Mouse (Mus musculus) urinary bladder, postnatal 25 days (tissue): ENCODE measurements around the gene Cbx4.
A peak's percentile ranks its signal among the peaks of the same experiment; 100 is the strongest.
"Not testable (repeated sequence)": the region's sequence is repeated elsewhere in the genome, so short reads cannot be mapped to it uniquely, and the experiment has no call there.

Experiments
- DNase-seq: peaks from one replicate; pipeline ENCODE4 v3.0.0; 2022; ENCODE audit warnings: low spot score

The Cbx4 gene

DNA sequence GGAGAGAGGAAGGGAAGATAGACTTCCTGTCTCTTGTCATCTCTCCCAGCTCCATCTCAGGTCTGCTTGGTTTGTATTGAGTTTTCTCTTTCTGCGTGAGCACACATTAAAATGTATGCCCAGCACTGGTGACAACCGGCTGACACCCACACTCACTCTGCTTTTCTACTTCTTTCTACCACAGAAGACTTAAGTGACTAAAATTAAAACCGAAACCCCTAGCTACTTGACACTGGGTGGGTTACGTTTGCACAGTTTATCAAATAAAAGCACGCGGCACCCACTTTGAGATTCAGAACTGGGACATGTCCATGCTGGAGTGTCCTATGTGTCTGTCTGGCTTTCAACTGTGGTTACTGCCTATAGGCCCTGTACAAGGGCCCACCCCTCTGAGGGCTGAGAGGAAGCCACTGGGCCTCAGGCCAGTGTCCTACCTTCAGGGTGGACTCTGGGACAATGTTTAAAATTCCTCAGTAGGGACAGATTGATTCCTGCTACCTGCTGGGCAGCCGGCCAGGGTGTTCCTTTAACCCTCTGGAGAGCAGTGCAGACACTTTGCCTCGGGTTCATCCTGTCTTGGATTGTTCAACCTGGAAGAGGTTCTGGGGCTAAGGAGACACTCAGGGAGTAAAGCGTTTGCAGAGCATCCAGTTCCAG lies 23.5 kb upstream of the Cbx4 start:
- no peak for DNase-seq

DNA sequence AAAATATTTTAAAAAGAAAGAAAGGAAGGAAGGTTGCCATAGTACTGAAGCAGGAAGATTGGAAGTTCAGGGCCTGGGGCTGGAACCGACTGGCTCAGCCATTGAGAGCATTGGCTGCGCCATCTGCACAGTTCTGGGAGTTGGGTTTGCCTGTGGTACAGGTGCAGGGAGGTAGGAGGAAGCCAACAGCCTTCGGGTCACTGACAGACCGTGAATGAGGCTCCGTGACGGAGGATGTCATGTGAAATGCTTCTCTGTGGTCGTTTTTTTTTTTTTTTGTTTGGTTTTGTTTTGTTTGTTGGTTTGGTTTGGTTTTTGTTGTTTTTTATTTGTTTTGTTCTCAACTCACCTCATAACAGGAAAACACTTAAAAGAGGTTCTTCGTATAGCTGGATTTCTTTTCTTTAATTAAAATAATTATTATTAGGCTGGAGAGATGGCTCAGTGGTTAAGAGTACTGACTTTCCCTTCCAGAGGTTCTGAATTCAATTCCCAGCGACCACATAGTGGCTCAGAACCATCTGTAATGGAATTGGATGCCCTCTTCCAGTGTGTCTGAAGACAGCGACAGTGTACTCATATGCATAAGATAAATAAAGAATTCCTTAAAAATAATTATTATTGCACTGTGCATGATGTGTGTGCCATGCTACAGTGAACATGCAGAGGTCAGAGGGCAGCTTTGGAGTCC lies 22.7 kb upstream of the Cbx4 start:
- no peak for DNase-seq

DNA sequence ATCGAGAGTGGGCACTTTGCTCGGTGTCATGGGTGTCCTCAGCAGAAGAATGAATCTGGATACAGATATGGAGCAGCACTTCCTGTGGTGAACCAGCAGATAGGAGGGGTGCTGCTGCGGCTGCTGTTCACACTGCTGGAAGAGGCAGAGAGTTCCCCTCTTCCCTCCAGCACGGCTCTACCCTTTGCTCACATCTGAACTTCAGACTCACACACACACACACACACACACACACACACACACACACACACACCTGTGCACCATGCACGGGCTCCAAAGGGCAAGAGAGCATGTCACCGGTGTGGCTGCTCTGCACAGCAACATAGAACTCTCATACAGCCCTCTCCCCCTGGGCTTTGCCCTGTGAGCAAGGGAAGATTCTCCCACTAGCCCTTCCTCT lies 20.3 kb upstream of the Cbx4 start:
- DNase-seq, result no peak

DNA sequence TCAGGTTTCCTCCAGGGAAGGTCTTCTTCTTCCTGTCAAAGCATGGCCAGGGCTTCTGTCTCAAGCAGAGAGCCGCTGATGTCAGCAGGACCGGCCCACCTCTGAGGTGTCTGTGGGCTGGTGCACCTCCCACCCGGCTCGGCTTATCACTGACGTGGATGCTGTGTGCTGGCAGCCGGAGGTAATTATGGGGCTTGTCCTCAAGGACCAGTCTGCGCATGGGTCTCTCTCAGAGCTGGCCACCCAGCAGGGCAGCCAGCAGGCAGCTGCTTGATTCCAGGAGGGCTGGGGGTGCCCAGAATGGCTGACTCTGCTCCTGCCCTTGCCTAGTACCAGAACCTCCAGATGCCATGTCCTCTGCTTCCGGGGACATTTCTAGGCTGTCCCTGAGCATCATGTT lies 19.7 kb upstream of the Cbx4 start:
- DNase-seq, result no peak

DNA sequence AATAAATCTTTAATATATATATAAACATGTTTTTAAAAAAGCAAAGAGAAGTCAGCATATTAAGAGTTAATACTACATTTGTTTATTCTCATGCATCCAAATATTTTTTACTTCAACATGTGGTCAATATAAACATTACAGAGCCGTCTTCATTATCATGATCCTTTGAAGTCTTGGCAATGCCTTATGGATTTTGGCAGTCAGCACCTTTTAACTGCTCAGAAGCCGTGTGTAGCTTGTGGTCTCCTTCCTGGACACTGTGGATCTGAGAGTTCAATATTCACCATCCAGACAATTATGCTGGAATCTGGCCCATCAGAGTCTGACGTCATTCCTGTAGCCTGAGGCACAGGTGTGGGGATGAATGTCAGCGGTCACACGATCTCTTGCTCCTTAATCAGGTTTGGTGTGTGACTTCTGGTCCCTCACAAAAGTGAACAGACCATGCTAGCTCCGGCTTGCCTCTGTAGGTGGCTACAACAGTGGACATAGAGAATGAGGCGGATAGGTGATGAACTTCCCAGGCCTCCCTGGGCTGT lies 19.1 kb upstream of the Cbx4 start:
- DNase-seq, result no peak

DNA sequence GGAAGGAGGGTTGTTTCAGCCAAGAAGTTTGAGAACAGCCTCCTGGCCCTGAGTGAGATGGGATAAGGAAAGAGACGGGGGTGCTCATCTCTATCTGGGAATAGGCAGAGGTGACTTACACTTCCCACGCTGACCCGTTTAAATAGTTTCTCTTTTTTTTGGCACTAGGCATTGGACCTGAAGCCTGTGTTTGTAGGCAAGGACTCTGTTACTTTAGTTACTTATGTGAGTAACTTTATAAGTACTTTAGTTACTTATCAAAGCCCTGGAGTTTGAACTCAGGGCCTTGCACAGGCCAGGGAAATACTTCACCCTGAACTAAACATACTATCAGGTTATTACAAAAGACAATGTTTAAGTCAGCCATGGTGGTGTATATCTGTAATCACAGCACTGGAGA lies 18.0 kb upstream of the Cbx4 start:
- no peak for DNase-seq

DNA sequence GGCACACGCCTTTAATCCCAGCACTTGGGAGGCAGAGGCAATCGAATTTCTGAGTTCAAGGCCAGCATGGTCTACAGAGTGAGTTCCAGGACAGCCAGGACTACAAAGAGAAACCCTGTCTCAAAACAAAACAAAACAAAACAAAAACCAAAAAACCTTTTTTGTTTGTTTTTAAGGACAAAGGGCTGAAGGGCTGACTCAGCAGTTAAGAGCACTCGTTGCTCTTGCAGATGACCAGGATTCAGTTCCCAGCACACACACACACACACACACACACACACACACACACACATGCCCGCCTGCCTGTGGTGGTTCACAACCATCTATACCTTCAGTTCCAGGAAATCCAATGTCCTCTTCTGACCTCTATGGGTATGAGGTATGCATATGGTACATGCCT lies 14.3 kb upstream of the Cbx4 start:
- not testable (repeated sequence) for DNase-seq

DNA sequence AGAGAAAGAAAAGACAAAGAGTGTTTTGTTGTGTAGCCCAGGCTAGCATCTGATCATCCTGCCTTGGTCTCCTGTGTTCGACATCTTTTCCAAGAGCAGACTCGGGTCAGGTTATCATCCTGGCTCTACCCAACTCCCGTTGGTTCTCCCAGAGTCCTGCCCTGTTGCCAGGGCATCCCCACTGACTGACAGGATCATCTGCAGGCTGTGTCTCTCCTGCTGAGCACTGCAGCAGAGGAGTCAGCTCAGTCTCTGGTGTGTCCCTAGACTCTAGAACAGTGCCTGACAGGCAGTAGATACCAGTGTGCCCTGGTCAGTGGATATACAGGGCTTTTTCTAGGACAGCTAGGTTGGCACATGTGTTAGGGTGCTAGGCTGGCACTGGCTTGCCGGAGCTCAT lies 12.2 kb upstream of the Cbx4 start:
- no peak for DNase-seq

DNA sequence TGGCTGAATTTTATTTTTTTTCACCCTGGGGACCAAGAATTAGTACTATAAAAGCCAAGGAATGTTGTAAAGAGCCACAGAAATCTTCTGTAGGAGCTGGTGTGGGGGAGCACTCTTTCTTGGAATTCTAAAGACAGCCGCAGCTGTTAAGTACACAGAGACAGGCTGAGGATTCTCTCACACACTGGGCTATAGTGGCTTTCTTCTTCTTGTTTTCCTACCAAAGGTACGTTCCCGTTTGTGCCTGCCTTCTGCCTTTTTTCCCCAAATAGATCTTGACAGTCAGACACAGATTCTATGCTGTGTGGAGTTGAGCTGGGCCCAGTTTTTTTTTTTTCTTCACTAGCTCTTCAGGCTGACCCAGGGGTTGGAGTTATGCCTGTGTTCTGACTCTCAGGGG lies 9.4 kb upstream of the Cbx4 start:
- no peak for DNase-seq

DNA sequence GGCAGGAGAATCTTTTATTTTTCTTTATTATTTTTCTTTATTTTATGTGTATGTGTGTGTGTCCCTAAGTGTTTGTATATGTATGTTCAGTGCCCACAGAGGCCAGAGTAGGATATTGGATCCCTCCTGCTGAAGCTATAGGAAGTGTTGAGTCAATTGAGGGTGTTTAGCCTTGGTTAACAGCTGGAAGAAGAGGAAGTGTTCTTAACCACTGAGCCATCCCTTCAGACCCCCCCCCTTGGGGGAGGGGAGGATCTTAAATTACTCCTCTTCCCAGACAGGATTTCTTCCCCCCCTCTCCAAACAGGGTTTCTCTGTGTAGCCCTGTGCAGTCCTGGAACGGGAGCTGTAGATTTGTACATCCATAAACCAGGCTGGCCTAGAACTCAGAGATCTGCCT lies 7.3 kb upstream of the Cbx4 start:
- DNase-seq, result no peak

DNA sequence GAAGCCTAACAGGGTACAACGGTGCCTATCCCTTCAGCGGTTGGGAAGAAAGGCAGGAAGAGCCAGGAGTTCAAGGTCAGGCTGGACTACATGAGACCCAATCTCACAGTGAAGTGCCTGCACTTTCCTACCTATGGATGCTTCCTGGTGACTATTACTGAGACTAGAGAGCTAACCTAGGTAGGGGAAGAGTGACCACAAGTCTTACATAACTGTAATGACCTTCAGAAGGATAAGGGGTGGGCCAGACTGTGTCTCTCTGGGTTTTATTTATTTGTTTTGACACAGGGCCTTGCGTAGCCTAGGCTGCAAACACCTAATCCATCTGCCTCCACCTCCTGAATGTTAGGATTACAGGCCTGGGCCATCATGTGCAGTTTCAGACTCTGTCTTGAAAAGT lies 6.3 kb upstream of the Cbx4 start:
- no peak for DNase-seq

DNA sequence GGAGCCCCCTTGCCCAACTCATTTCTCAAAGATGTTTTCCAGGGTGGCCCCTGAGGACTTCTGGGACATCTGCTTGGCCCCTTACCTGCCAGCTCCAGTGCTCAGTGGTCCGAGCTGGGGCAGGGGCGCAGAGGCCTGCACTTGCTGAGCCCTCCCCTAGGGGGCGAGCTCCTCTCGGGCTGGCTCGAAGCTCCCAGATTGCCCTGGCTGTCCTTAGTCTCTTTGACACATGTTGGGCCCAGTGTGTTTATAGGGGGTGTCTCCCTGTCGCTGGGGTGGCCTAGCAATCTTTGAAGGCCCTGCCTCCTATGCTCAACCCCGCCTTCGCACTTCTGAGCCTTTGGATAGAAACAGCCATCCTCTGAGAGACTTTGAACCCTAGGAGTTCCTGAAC lies 5.6 kb upstream of the Cbx4 start:
- peak; percentile 43 for DNase-seq

DNA sequence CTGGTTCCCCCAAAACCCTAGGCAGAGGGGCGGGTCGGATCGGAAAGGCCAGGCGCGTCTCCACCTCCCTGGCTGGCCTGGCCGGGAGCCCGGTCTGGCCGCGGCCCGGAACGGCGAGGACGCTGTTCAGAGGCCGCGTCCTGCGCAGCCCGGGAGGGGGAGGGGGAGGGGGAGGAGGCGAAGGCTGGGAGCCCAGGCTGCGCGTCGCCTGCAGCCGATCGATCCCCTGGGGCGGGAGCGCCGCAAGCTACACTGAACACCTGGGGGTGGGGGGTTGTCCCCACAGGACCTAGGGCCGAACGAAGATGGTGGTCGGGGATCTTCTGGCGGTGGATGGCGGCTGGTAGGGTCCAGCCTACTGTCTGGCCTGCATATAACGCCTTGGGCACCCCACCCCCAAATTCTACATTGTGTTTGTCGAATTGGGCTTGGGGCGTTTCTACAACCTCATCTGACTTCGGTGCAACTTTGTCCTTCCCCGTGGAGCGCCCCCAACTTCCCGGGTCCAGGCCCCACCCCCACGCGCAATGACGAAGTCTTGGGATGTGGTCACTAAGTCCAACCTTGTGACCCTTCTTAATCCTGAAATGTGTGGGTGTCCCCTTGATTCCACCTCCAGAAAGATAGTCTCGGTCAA lies 5.1 kb upstream of the Cbx4 start:
- peak; percentile 63 for DNase-seq

DNA sequence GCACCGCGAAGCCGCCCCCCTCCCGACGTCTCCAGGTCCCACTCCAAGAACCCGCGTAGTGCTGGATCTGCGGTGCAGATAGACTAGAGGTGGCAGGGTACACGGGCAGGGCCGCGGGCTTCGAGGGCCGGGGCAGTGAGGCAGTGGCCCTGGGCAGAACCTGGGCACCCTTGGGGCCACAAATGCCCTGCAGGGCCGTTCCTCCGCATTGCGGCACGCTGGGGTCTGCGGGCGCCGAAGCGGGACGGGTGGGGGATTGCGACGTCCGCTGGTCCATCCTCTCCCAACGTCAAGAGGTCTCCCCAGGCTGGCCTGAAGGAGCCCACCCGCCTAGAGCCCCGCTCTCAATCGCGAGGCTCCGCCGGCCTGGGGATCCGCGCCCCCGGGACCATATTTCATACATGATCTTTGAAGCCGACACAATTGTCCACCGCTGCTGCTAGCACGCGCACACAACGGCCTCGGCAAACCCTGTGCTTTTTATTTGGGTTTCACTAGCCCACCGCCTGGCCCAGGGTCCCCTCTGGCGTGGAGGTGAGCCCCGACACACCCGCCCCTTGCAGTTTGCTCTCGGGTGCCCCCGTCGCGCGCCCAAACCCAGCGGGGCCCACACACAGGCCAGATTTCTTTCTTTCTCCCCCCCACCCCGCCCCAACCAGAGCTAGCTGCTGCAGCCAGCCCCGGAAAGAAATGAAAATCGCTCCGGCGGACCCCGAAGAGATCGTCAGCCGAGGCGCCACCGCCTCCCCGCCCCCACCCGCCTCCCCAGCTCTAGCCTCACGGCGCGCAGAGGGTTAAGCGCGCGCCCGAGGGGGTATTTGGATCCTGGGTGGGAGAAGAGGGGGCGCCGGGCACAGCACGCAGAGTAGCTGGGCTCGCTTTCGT lies 4.3 kb upstream of the Cbx4 start:
- DNase-seq, result peak; percentile 38

DNA sequence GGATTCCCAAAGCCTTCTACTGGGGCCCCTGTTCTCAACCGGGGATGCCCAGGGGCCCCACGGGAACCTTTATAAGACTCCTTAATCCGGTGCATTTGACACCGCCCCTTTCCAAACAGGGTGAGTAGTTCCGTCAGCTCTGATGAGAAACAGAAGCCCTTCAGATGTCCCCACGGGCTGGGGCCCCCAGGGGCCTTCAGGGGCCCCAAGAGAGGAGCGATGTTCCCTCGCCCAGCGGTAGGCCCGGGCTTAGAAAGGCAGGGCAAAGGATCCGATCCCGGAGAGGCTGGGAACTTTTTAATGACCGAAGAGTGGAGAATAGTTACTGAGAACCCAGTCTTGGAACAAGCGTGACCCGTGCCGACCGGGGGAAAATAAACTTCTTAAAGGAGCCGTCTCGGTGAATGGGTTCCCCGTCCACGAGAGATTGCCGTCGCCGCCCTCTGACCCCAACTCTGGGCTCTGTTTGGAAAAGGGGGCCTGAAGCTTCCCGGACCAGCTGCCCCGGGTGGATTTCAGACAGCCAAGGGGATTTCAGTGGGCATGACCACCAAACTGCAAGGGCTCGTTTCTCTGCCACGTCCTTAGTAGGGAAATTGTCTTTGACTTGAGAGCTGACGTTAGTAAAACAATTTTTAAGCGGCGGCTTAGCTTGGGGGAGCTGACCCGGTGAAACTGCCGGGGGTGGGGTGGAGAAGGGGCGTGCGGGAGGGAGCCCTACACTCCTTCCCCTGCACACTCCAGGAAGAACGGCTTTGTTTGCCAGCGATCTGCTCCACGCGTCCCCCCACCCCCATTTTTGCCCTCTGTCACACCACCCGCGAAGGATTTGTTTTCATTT lies 3.4 kb upstream of the Cbx4 start:
- DNase-seq, result peak; percentile 29

DNA sequence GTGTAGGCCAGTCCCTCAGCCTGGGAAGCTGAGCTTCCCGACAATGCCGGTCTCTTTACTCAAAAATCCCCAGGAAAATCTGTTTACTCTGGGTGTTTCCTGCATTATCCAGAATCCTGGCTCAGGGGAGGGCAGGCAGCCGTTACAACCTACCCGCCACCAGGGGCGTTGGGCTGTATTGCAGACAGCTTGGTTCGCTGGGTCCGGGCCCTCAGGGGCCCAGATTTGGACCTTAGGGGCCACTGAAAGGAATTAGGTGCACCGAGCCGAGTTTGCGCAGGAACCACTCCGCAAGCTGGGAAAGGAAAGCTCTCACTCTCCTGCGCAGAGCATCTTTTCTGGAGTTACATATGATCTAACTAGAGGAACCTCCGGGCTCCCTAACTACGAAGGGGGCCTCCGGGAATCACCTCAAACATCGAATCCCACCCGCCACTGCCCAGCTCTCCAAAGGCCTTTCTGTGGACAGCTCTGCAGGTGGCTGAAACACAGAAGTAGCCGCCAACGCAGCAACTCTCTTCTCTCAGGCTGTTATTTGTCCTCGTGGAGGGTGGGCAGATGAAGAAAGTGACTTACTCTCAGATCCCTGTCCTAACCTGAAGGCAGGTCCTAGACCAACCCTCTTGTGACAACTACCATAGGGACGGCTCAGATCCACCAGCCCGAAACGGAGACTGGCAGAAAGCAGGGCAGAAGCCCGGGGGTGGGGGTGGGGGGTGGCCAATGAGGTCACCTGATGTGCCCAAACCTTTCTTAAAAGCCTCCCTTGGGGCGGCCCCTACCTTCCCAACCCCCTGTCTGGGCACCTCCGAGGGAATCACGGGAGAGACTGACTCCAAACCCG lies 2.6 kb upstream of the Cbx4 start:
- DNase-seq, result no peak

DNA sequence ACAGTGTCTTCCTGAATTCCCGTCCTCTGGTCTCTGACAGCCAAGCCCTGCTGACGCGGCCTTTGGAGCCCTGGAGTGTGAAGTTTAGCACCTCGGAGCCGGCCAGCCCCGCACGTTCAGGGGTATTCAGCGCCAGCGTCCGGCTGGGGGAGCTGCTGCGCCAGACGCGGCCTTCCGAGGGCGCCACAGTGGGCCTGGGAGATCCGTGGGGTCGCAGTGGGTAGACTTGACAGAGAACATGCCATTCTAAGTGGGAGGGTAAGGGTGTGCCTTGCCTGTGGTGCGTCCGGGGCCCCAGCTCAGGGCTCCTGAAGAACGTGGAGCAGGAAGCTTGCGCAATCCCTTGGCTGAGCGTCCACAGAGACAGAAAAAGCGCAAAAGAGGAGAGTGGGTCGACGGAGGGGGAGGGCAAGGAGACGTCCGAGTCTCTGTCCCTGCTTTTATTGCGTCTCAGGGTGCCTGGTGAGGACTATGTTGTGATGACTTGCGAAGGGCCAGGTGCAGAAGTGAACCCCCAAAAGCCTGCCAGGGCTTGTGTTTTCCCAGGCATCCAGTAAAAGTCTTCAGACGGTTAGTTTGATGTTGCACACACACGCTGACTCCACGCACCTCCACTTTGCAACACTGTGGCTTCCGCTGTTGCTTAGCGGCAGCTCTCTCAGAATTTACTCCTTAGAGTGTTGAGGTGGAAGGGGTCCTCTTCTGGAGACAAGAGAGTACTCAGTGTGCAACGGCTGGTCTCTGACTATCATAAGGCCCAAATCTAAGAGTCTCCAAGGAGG lies 1.5 kb upstream of the Cbx4 start:
- DNase-seq, result peak; percentile 60

DNA sequence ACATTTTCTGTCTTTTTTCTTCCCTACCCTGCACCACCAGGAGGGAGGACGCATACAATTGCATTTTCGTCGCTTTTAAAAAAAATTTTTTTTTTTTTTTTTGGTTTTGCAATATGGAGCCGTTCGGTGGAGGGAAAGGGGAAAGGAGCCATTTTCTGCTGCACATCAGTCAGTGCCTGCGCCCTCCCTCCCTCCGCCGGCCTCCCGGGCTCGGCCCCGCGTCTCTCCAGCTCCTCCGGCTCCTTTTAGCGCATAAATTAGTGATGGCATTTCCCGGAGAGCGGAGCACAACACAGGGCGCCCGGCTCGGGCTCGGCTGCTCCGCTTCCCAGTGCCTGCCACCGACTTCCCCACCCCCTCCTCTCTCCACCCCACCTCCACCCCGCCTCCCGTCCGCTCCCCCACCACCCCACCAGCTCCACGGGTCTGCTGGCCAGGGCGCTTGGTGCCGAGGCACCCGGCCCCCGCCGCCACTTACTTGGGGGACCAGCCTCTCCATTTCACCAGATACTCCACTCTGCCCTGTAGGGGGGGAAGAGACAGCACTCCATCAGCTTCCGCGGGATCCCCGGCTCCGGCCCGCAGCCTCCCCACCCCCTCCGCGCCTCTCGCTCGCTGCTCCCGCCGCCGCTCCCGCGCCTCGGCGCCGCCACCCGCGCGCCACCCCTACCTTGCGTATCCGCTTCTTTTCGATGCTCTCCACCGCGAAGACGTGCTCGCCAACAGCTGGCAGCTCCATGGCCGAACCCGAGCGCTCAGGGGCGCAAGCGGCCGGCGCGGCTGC lies 550 bp downstream of the Cbx4 start:
- peak; percentile 59 for DNase-seq
